Mouse (Mus musculus) kidney, embryonic 16.5 days (tissue): Measurements from ENCODE around the gene Ikzf2. TPM values are rescaled to one million over a fixed set of nuclear protein-coding genes. Genes with fewer than 3 reads are reported as not detected.

Experiments used
- ATAC-seq: fragments of 200-750 bp; cut with Nextera tagmentation; 2 replicates; pipeline ENCODE4 v1.8.0; 2017; ENCODE audit warnings: moderate TSS enrichment; ENCODE audit not compliant: low FRiP score, low TSS enrichment
- H3K27ac ChIP-seq: fragments of 300-500 bp; sonication (generic); 2 replicates; pipeline ENCODE4 v1.5.1; 2014; ENCODE audit warnings: low read length
- H3K27me3 ChIP-seq: fragments of 300-500 bp; sonication (generic); 2 replicates; pipeline ENCODE4 v1.6.1; 2014; ENCODE audit warnings: low read length, control low read depth, mixed read lengths; ENCODE audit not compliant: insufficient read depth
- H3K36me3 ChIP-seq: fragments of 300-500 bp; sonication (generic); 2 replicates; pipeline ENCODE4 v1.6.1; 2014; ENCODE audit warnings: low read length, control low read depth, mixed read lengths; ENCODE audit not compliant: insufficient read depth
- H3K4me1 ChIP-seq: fragments of 300-500 bp; sonication (generic); 2 replicates; pipeline ENCODE4 v1.6.1; 2014; ENCODE audit warnings: low read length, control low read depth, mixed read lengths; ENCODE audit not compliant: insufficient read depth
- H3K4me2 ChIP-seq: fragments of 300-500 bp; sonication (generic); replicated peaks from 2 replicates; pipeline ENCODE4 v1.6.1; 2014; ENCODE audit warnings: low read depth, low read length
- H3K4me3 ChIP-seq: fragments of 300-500 bp; sonication (generic); 2 replicates; pipeline ENCODE4 v1.5.1; 2014; ENCODE audit warnings: mild to moderate bottlenecking, low read length
- H3K9ac ChIP-seq: fragments of 300-500 bp; sonication (generic); replicated peaks from 2 replicates; pipeline ENCODE4 v1.6.1; 2014; ENCODE audit warnings: low read length
- H3K9me3 ChIP-seq: fragments of 300-500 bp; sonication (generic); 2 replicates; pipeline ENCODE4 v1.6.1; 2016; ENCODE audit warnings: low read length, control low read depth
- WGBS: fragments of 180-500 bp; shearing (Covaris S2); extraction: QIAGEN DNeasy Blood & Tissue Kit; methylation state at CpG from one replicate; pipeline ENCODE4 v1.1.7; 2014; 5-methylcytosine and 5-hydroxymethylcytosine counted together
- polyA plus RNA-seq: library from polyadenylated mRNA; unstranded; fragments of >200 nt; fragmentation: Nextera tagmentation; extraction: Ambion mirVana; gene quantifications from 2 replicates; pipeline ENCODE4 v1.2.1, GENCODE M21; 2015

Gene Ikzf2
- polyA plus RNA-seq, 1 experiment from 2014 or later = 3.5 TPM

DNA sequence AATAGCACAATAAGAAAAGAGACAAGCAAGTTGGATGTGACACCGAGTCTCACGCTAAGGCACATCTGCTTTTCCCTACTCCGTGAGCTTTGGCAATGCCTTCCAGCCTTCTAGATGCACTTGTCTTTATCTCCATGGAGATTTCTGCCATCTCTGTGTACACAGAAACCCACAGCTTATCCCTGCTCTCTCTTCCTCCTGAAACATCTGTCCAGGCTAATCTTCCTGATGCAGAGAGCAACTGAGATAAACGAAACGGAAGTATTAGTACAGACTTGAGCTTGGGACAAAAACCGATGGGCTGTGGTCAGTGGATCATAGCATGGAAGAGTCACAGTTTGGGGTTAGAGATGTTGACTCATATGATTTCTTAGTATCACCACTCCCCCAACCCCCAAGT, 179.5 kb downstream of the Ikzf2 start:
- Histone ChIP-seq H3K36me3 (no peaks in the 10 kb centered on the region), H3K4me2 (no peak overlapping the region), H3K27me3 (no peaks in the 10 kb centered on the region), H3K4me3 (no peak overlapping the region), H3K27ac (no peak overlapping the region), H3K9me3 (no peaks in the 10 kb centered on the region), H3K4me1 (0 out of 2 replicates have a peak, but pooled peaks cover 1% of the 10 kb centered on the region), H3K9ac (no peak overlapping the region)
- ATAC-seq = no peak
- 94% methylated on average over 6 of the region's 6 CpGs for WGBS

- Histone ChIP-seq H3K36me3 (no peaks in the 10 kb centered on the region), H3K4me2 (no peak overlapping the region), H3K9me3 (no peaks in the 10 kb centered on the region), H3K9ac (no peak overlapping the region), H3K4me1 (no peaks in the 10 kb centered on the region), H3K4me3 (no peak overlapping the region), H3K27ac (no peak overlapping the region), H3K27me3 (no peaks in the 10 kb centered on the region)
- ATAC-seq = no peak
- 90% methylated on average over 7 of the region's 7 CpGs for WGBS
Observed at GRCm38 (mm10) chr1:69506615-69507159, 180.4 kb downstream of the Ikzf2 start.

- 94% methylated on average over 6 of the region's 6 CpGs for WGBS
- ATAC-seq = no peak
- H3K4me1 ChIP-seq = no peaks in the 10 kb centered on the region
- H3K9me3 ChIP-seq = no peaks in the 10 kb centered on the region
- no peak overlapping the region for H3K4me2 ChIP-seq
- H3K27ac ChIP-seq = no peak overlapping the region
- H3K9ac ChIP-seq = no peak overlapping the region
- H3K27me3 ChIP-seq = no peaks in the 10 kb centered on the region
- no peaks in the 10 kb centered on the region for H3K36me3 ChIP-seq
- no peak overlapping the region for H3K4me3 ChIP-seq
Observed at GRCm38 (mm10) chr1:69506011-69506410, 181.0 kb downstream of the Ikzf2 start.

DNA sequence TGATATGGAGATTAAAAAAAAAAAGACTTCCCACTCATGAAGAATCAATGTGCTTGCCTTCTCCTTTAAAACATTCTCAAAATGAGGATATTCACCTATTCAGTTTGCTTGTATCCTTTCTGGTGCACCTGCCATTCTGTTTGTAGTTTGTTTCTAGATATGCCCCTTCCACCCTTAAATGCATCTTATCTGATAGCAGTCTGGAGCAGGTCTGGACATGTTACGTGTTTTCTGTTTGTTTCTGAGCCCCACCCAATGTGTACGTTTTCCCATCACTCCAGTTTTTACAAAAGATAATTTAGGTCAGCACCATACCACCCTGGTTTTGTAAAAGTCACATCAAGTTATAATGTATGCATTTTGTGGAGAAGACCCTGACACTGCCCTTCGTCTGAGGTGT, 186.7 kb downstream of the Ikzf2 start:
- no peak overlapping the region for H3K4me2 ChIP-seq
- H3K27ac ChIP-seq = no peak overlapping the region
- no peaks in the 10 kb centered on the region for H3K27me3 ChIP-seq
- ATAC-seq = no peak
- H3K4me3 ChIP-seq = no peak overlapping the region
- no peaks in the 10 kb centered on the region for H3K9me3 ChIP-seq
- no peaks in the 10 kb centered on the region for H3K36me3 ChIP-seq
- H3K9ac ChIP-seq = no peak overlapping the region
- 89% methylated on average over 3 of the region's 3 CpGs for WGBS
- no peaks in the 10 kb centered on the region for H3K4me1 ChIP-seq

DNA sequence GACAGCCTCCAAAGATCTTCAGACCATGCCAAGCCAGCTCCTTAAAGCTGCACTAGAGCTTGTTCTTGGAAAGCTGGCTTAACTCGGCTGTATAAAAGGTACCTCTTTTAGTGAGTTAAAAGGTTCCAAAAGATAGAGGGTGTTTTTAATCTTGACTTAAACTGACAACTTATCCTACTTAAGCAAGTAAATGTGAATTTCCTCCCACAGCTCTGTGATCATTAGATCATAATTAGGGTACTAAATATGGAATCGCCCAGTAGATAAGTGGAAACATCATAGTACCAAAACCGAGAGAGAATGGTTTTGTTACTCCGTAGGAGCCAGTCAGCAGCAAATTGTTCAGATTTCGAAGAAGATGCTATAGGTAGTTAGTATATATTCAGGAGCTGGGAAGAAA, 187.4 kb downstream of the Ikzf2 start:
- no peaks in the 10 kb centered on the region for H3K4me1 ChIP-seq
- no peaks in the 10 kb centered on the region for H3K9me3 ChIP-seq
- WGBS = 86% methylated on average over 5 of the region's 5 CpGs
- H3K4me3 ChIP-seq = no peak overlapping the region
- no peaks in the 10 kb centered on the region for H3K36me3 ChIP-seq
- no peaks in the 10 kb centered on the region for H3K27me3 ChIP-seq
- no peak overlapping the region for H3K9ac ChIP-seq
- no peak for ATAC-seq
- H3K27ac ChIP-seq = no peak overlapping the region
- H3K4me2 ChIP-seq = no peak overlapping the region

DNA sequence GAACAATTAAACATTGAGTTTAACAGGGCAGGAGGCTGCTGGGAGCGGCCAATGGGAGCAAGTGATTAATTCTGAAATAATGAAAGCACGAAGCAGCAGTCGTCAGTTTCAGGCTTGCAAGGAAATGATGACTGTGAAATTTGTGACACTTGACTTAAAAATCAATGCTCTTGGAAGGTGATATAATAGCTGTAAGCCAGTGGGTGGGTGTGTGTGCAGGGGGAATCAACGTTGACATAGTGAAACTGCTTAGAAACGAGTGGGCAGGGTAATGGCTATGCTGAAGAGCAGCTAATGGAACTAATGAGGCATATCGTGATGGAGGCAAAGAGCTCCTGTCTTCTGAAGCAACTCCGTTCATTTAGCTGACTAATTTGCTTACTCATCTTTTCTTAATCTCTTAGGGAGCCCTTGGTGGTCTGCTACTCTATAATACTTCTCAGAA, 188.2 kb downstream of the Ikzf2 start:
- H3K4me2 ChIP-seq = no peak overlapping the region
- ATAC-seq = 0 out of 2 replicates have a peak, but pooled peaks have one; percentile 59
- no peaks in the 10 kb centered on the region for H3K9me3 ChIP-seq
- 30% methylated on average over 7 of the region's 7 CpGs for WGBS
- no peaks in the 10 kb centered on the region for H3K27me3 ChIP-seq
- H3K36me3 ChIP-seq = no peaks in the 10 kb centered on the region
- H3K9ac ChIP-seq = no peak overlapping the region
- no peak overlapping the region for H3K27ac ChIP-seq
- no peaks in the 10 kb centered on the region for H3K4me1 ChIP-seq
- H3K4me3 ChIP-seq = no peak overlapping the region

DNA sequence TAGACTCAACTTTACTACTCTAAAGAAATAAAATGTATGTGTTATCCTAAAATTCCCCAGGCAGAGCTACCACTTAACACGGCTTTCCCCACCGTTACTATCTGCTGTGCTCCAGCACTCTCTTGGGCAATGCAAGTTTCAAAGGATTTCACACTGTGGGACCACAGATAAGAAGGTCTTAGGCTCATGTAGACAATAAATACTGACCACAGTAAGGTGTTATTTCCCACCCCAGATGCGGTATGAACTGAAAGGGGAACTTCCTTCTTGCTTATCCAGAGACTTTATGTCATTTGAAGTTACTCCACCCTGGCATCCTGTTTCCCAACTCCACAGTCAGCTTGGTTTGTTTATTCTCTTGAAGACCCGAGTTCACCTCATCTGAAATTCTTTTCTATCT, 191.0 kb downstream of the Ikzf2 start:
- no peaks in the 10 kb centered on the region for H3K4me1 ChIP-seq
- 52% methylated on average over 4 of the region's 4 CpGs for WGBS
- H3K27ac ChIP-seq = no peak overlapping the region
- no peak overlapping the region for H3K4me2 ChIP-seq
- H3K9ac ChIP-seq = no peak overlapping the region
- no peak for ATAC-seq
- H3K36me3 ChIP-seq = no peaks in the 10 kb centered on the region
- H3K27me3 ChIP-seq = no peaks in the 10 kb centered on the region
- no peak overlapping the region for H3K4me3 ChIP-seq
- H3K9me3 ChIP-seq = no peaks in the 10 kb centered on the region

GRCm38 (mm10) chr1:69493309-69494047, 193.6 kb downstream of the Ikzf2 start:
- 67% methylated on average over 11 of the region's 11 CpGs for WGBS
- Histone ChIP-seq H3K4me1 (0 out of 2 replicates have a peak, but pooled peaks cover 4% of the 10 kb centered on the region), H3K9ac (no peak overlapping the region), H3K9me3 (no peaks in the 10 kb centered on the region), H3K4me2 (no peak overlapping the region), H3K27me3 (no peaks in the 10 kb centered on the region), H3K4me3 (no peak overlapping the region), H3K36me3 (no peaks in the 10 kb centered on the region), H3K27ac (no peak overlapping the region)
- ATAC-seq = no peak

DNA sequence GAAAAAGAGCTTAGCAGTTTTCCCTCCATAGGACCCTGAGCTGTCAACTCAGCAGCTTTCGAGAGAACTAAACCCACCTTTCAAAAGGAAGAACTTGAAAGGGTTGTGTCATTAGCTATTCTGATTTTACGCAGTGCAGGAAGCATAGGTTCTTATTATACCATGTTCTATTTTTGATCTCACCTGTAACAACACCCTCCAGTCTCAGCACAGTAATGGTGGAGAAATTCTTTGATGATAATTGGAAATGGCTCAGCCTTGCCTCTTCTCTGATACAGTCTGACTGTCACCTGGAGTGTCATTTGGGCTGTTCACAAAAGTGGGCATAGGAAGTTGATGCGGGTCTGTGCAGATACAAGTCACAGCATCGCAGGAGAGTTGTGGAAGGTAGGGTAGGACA, 195.0 kb downstream of the Ikzf2 start:
- Histone ChIP-seq H3K9me3 (no peaks in the 10 kb centered on the region), H3K9ac (no peak overlapping the region), H3K36me3 (no peaks in the 10 kb centered on the region), H3K27ac (no peak overlapping the region), H3K4me2 (no peak overlapping the region), H3K27me3 (no peaks in the 10 kb centered on the region), H3K4me3 (no peak overlapping the region), H3K4me1 (0 out of 2 replicates have a peak, but pooled peaks cover 4% of the 10 kb centered on the region)
- ATAC-seq = no peak
- 95% methylated on average over 4 of the region's 4 CpGs for WGBS

GRCm38 (mm10) chr1:69489026-69489425, 198.0 kb downstream of the Ikzf2 start:
- WGBS = 36% methylated on average over 7 of the region's 7 CpGs
- H3K27me3 ChIP-seq = no peaks in the 10 kb centered on the region
- no peak overlapping the region for H3K4me3 ChIP-seq
- H3K9me3 ChIP-seq = no peaks in the 10 kb centered on the region
- H3K9ac ChIP-seq = no peak overlapping the region
- 0 out of 2 replicates have a peak, but pooled peaks cover 4% of the 10 kb centered on the region for H3K4me1 ChIP-seq
- no peak overlapping the region for H3K27ac ChIP-seq
- no peak overlapping the region for H3K4me2 ChIP-seq
- no peaks in the 10 kb centered on the region for H3K36me3 ChIP-seq
- no peak for ATAC-seq
